Mouse (Mus musculus): ENCODE results near the gene Anln. TPM values are rescaled to one million over a fixed set of nuclear protein-coding genes. Genes with fewer than 3 reads are reported as not detected.
A peak's percentile ranks its signal among the peaks of the same experiment; 100 is the strongest.

Gene Anln
- polyA plus RNA-seq, 1 experiment from 2014 or later, result 6.6 TPM

DNA sequence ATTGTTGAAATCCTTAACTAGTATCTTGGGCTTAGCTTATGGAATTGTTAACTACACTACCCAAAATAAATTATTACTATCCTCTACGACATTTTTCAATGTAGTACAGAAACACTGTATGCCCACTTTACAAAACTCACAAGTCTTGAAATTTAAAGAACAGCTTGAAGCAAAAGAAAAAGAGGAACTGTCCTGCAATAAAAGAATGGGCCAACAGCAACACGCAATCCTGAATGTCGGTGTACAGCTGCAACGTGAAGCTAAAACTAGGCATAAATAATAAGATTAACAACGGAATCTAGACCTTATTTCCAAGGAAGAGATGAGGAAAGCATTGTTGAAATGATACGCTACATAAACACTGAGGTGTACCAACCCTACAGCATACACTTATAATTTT is 1.1 kb downstream of the Anln start:
- Histone ChIP-seq H3K27me3 (ENCODE audit: control insufficient read depth, insufficient read depth, low read length) (no peaks in the 10 kb centered on the region), H3K27ac (no peak overlapping the region), H3K9ac (peak overlapping the region; percentile 90), H3K9me3 (ENCODE audit: control insufficient read depth, low read length) (no peaks in the 10 kb centered on the region), H3K36me3 (replicated peaks; ENCODE audit: control insufficient read depth, insufficient read depth) (no peaks in the 10 kb centered on the region), H3K4me3 (replicated peaks; ENCODE audit: low read length) (peak overlapping the region; percentile 60), H3K4me1 (replicated peaks; ENCODE audit: control insufficient read depth, insufficient read depth, low read length) (peaks cover 4% of the 10 kb centered on the region; the same call in 1 of the 2 replicates), H3K4me2 (replicated peaks) (peak overlapping the region; percentile 86)
- DNase-seq (ENCODE audit: low spot score), result no peak
- no peak for ATAC-seq (ENCODE audit: low FRiP score)
- 23% methylated on average over 6 of the region's 6 CpGs for WGBS

- Histone ChIP-seq H3K27me3 (ENCODE audit: control insufficient read depth, insufficient read depth, low read length) (no peaks in the 10 kb centered on the region), H3K9me3 (ENCODE audit: control insufficient read depth, low read length) (no peaks in the 10 kb centered on the region), H3K4me3 (replicated peaks; ENCODE audit: low read length) (no peak overlapping the region), H3K4me1 (replicated peaks; ENCODE audit: control insufficient read depth, insufficient read depth, low read length) (peaks cover 4% of the 10 kb centered on the region; the same call in 1 of the 2 replicates), H3K9ac (no peak overlapping the region), H3K4me2 (replicated peaks) (no peak overlapping the region), H3K27ac (no peak overlapping the region), H3K36me3 (replicated peaks; ENCODE audit: control insufficient read depth, insufficient read depth) (no peaks in the 10 kb centered on the region)
- DNase-seq (ENCODE audit: low spot score), result no peak
- ATAC-seq (ENCODE audit: low FRiP score), result no peak
- 84% methylated on average over 2 of the region's 2 CpGs for WGBS
Measured at GRCm38 (mm10) chr9:22385890-22386289, 3.1 kb downstream of the Anln start.

- Histone ChIP-seq H3K36me3 (replicated peaks; ENCODE audit: control insufficient read depth, insufficient read depth) (0 out of 2 replicates have a peak, but pooled peaks cover 8% of the 10 kb centered on the region), H3K4me3 (replicated peaks; ENCODE audit: low read length) (no peak overlapping the region), H3K9ac (no peak overlapping the region), H3K9me3 (ENCODE audit: control insufficient read depth, low read length) (no peaks in the 10 kb centered on the region), H3K4me1 (replicated peaks; ENCODE audit: control insufficient read depth, insufficient read depth, low read length) (no peaks in the 10 kb centered on the region), H3K27ac (no peak overlapping the region), H3K4me2 (replicated peaks) (no peak overlapping the region), H3K27me3 (ENCODE audit: control insufficient read depth, insufficient read depth, low read length) (no peaks in the 10 kb centered on the region)
- ATAC-seq (ENCODE audit: low FRiP score), result no peak
- no peak for DNase-seq (ENCODE audit: low spot score)
- 78% methylated on average over 5 of the region's 5 CpGs for WGBS
Measured at GRCm38 (mm10) chr9:22376086-22376485, 12.9 kb downstream of the Anln start.

DNA sequence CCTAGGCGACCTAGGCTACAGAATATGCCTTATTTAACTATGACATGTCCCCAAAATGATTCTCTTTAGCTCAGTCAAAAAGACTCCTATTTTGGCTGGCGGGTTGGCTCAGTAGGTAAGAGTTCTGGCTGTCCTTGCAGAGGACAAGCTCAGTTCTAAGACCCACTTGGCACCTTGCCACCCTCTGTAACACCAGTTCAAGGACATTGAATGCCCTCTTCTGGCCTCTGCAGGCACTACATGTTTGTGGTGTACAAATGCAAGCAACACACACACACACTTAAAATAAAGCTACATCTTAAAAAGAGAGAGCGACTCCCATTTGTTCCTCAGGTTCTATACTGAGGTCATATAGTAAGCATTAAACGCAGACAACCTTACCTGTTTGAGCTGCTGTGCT is 16.2 kb downstream of the Anln start:
- 96% methylated on average over 4 of the region's 4 CpGs for WGBS

GRCm38 (mm10) chr9:22368030-22368429 is 21.0 kb downstream of the Anln start:
- Histone ChIP-seq H3K27me3 (ENCODE audit: control insufficient read depth, insufficient read depth, low read length) (no peaks in the 10 kb centered on the region), H3K9me3 (ENCODE audit: control insufficient read depth, low read length) (no peaks in the 10 kb centered on the region), H3K36me3 (replicated peaks; ENCODE audit: control insufficient read depth, insufficient read depth) (no peaks in the 10 kb centered on the region; the same call in 1 of the 2 replicates), H3K4me2 (replicated peaks) (no peak overlapping the region), H3K9ac (no peak overlapping the region), H3K4me3 (replicated peaks; ENCODE audit: low read length) (no peak overlapping the region), H3K4me1 (replicated peaks; ENCODE audit: control insufficient read depth, insufficient read depth, low read length) (no peaks in the 10 kb centered on the region), H3K27ac (no peak overlapping the region)
- ATAC-seq (ENCODE audit: low FRiP score), result no peak; the same call in 1 of the 2 replicates
- no peak for DNase-seq (ENCODE audit: low spot score)
- 81% methylated on average over 6 of the region's 6 CpGs for WGBS

More for the DNA sequence above, 16.2 kb downstream of the Anln start:
- Histone ChIP-seq H3K27ac (no peak overlapping the region), H3K36me3 (replicated peaks; ENCODE audit: control insufficient read depth, insufficient read depth) (no peaks in the 10 kb centered on the region; the same call in 1 of the 2 replicates), H3K4me2 (replicated peaks) (no peak overlapping the region), H3K4me3 (replicated peaks; ENCODE audit: low read length) (no peak overlapping the region), H3K4me1 (replicated peaks; ENCODE audit: control insufficient read depth, insufficient read depth, low read length) (no peaks in the 10 kb centered on the region), H3K27me3 (ENCODE audit: control insufficient read depth, insufficient read depth, low read length) (no peaks in the 10 kb centered on the region), H3K9ac (no peak overlapping the region), H3K9me3 (ENCODE audit: control insufficient read depth, low read length) (no peaks in the 10 kb centered on the region)
- ATAC-seq (ENCODE audit: low FRiP score) (no peak), DNase-seq (ENCODE audit: low spot score) (no peak)

- DNase-seq (ENCODE audit: low spot score) (no peak), ATAC-seq (ENCODE audit: low FRiP score) (no peak)
- Histone ChIP-seq H3K27ac (no peak overlapping the region), H3K4me2 (replicated peaks) (no peak overlapping the region), H3K9me3 (ENCODE audit: control insufficient read depth, low read length) (no peaks in the 10 kb centered on the region), H3K36me3 (replicated peaks; ENCODE audit: control insufficient read depth, insufficient read depth) (peaks cover 3% of the 10 kb centered on the region; the same call in 1 of the 2 replicates), H3K4me3 (replicated peaks; ENCODE audit: low read length) (no peak overlapping the region), H3K27me3 (ENCODE audit: control insufficient read depth, insufficient read depth, low read length) (no peaks in the 10 kb centered on the region), H3K4me1 (replicated peaks; ENCODE audit: control insufficient read depth, insufficient read depth, low read length) (no peaks in the 10 kb centered on the region), H3K9ac (no peak overlapping the region)
- WGBS, result 98% methylated on average over 10 of the region's 10 CpGs
Measured at GRCm38 (mm10) chr9:22366621-22367020, 22.4 kb downstream of the Anln start.

GRCm38 (mm10) chr9:22366221-22366620 is 22.8 kb downstream of the Anln start:
- Histone ChIP-seq H3K4me3 (replicated peaks; ENCODE audit: low read length) (no peak overlapping the region), H3K27ac (no peak overlapping the region), H3K36me3 (replicated peaks; ENCODE audit: control insufficient read depth, insufficient read depth) (peaks cover 3% of the 10 kb centered on the region; the same call in 1 of the 2 replicates), H3K9me3 (ENCODE audit: control insufficient read depth, low read length) (no peaks in the 10 kb centered on the region), H3K27me3 (ENCODE audit: control insufficient read depth, insufficient read depth, low read length) (no peaks in the 10 kb centered on the region), H3K4me1 (replicated peaks; ENCODE audit: control insufficient read depth, insufficient read depth, low read length) (no peaks in the 10 kb centered on the region), H3K9ac (no peak overlapping the region), H3K4me2 (replicated peaks) (no peak overlapping the region)
- 100% methylated on average over 2 of the region's 2 CpGs for WGBS
- DNase-seq (ENCODE audit: low spot score), result no peak
- no peak for ATAC-seq (ENCODE audit: low FRiP score)

DNA sequence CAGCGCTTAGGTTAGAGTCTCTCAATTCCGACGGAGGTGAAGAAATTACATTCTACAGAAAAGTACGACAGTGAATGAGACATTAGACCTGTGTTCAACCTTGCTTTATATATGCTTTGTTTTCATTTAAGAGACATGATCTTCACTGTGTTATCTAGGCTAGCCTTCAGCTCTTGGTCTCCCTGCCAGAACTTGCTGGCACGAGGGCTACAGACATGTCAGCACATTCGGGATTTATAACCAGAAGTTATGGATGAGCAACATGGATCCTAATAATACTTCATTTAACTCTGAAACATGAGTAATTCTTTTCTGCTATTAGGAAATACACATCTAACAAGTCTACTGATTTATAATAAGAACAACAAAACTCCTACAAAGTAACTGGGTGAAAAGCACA is 28.1 kb downstream of the Anln start:
- H3K27me3 ChIP-seq (ENCODE audit: control insufficient read depth, insufficient read depth, low read length), result no peaks in the 10 kb centered on the region
- no peaks in the 10 kb centered on the region for H3K4me1 ChIP-seq (replicated peaks; ENCODE audit: control insufficient read depth, insufficient read depth, low read length)
- DNase-seq (ENCODE audit: low spot score), result no peak
- H3K4me2 ChIP-seq (replicated peaks), result no peak overlapping the region
- ATAC-seq (ENCODE audit: low FRiP score), result no peak
- no peak overlapping the region for H3K4me3 ChIP-seq (replicated peaks; ENCODE audit: low read length)
- H3K9ac ChIP-seq, result no peak overlapping the region
- no peaks in the 10 kb centered on the region for H3K9me3 ChIP-seq (ENCODE audit: control insufficient read depth, low read length)
- H3K27ac ChIP-seq, result no peak overlapping the region
- H3K36me3 ChIP-seq (replicated peaks; ENCODE audit: control insufficient read depth, insufficient read depth), result peaks cover 11% of the 10 kb centered on the region; the same call in 1 of the 2 replicates
- WGBS, result 93% methylated on average over 6 of the region's 6 CpGs

GRCm38 (mm10) chr9:22355919-22356318 is 33.1 kb downstream of the Anln start:
- Histone ChIP-seq H3K9ac (no peak overlapping the region), H3K9me3 (ENCODE audit: control insufficient read depth, low read length) (no peaks in the 10 kb centered on the region), H3K27ac (no peak overlapping the region), H3K4me2 (replicated peaks) (no peak overlapping the region), H3K4me3 (replicated peaks; ENCODE audit: low read length) (no peak overlapping the region), H3K27me3 (ENCODE audit: control insufficient read depth, insufficient read depth, low read length) (no peaks in the 10 kb centered on the region), H3K36me3 (replicated peaks; ENCODE audit: control insufficient read depth, insufficient read depth) (peaks cover 8% of the 10 kb centered on the region; the same call in 1 of the 2 replicates), H3K4me1 (replicated peaks; ENCODE audit: control insufficient read depth, insufficient read depth, low read length) (no peaks in the 10 kb centered on the region)
- ATAC-seq (ENCODE audit: low FRiP score) (no peak), DNase-seq (ENCODE audit: low spot score) (no peak)
- 66% methylated on average over 3 of the region's 3 CpGs for WGBS

DNA sequence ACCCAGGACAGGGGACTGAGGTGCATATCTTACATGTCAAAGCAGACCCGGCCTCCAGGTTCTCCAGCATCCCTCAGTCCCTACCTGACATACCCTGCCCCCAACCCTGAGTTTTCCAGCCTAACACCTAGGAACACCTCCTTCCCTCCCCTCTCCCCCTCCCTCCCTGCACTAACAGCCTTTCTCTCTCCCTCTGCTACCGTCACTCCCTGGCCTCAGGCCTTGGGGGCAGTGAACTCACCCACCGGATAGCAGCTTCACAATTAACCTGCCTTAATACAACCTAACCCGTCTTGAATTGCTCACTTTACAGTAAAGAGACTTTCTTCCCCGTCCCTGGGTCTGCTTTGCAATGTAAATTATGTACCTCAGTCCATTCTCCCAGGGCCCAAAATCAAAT is 35.1 kb downstream of the Anln start:
- H3K36me3 ChIP-seq (replicated peaks; ENCODE audit: control insufficient read depth, insufficient read depth), result peaks cover 3% of the 10 kb centered on the region; the same call in 1 of the 2 replicates
- no peak overlapping the region for H3K9ac ChIP-seq
- H3K4me3 ChIP-seq (replicated peaks; ENCODE audit: low read length), result no peak overlapping the region
- DNase-seq (ENCODE audit: low spot score) (no peak), ATAC-seq (ENCODE audit: low FRiP score) (no peak)
- H3K27ac ChIP-seq, result no peak overlapping the region
- no peaks in the 10 kb centered on the region for H3K27me3 ChIP-seq (ENCODE audit: control insufficient read depth, insufficient read depth, low read length)
- 80% methylated on average over 5 of the region's 5 CpGs for WGBS
- H3K9me3 ChIP-seq (ENCODE audit: control insufficient read depth, low read length), result no peaks in the 10 kb centered on the region
- H3K4me1 ChIP-seq (replicated peaks; ENCODE audit: control insufficient read depth, insufficient read depth, low read length), result no peaks in the 10 kb centered on the region
- no peak overlapping the region for H3K4me2 ChIP-seq (replicated peaks)

Data from hindbrain, embryonic 14.5 days (tissue).